Mouse (Mus musculus): ENCODE data around the gene Tprgl.

DNA sequence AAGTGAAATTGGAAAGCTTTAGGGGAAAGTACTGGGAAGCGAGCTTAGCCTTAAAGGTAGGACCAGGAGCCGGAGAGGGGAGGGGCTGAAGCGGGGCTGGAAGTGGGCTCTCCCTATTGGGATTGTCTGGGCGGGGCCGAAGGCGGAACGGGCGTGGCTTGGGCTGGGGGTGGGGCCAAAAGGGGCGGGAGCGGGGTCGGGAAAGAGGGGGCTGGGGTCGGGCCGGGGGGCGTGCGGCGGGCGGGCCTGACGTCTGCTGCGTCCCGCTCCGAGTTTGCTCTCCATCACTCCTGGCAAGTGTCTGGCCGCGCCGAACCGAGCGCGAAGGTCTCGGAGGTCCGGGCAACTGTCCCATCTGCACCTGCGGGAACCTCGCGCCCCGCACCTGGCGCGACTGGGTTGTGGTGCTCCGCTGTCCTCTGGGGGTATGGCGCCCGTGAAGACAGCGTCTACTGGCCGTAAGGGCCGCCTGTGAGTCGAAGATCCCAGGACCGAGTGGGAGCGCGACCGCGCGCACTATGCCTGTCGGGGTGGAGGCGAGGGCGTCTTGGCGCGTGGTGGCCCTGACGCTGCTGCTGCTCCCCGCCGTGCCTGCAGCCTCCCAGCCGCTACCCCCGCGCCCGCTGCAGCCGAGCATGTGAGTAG lies 10.2 kb upstream of the Tprgl start, which contains the start of gene Megf6:
- no peak for TF ChIP-seq TBP (IDR thresholded peaks at IDR 0.05; ENCODE audit: low read depth, low read length)
- no peak for TF ChIP-seq TAL1 (IDR thresholded peaks at IDR 0.05; ENCODE audit: low read length)
- TF ChIP-seq CTCF (IDR thresholded peaks at IDR 0.05 in 2 of 3, conservative IDR thresholded peaks at IDR 0.05 in 1 of 3; ENCODE audit: control insufficient read depth in 1 of 3, insufficient read depth in 1 of 3, low read depth in 2 of 3, low read length in 3 of 3, poor library complexity in 1 of 3, severe bottlenecking in 1 of 3), result no peak
- TF ChIP-seq EP300 (IDR thresholded peaks at IDR 0.05; ENCODE audit: low read depth in 1 of 2, low read length in 2 of 2), result no peak
- TF ChIP-seq POLR2A (IDR thresholded peaks at IDR 0.05; ENCODE audit: control insufficient read depth in 1 of 2, insufficient read depth in 1 of 2, low read depth in 1 of 2, low read length in 2 of 2, poor library complexity in 1 of 2), result no peak
- TF ChIP-seq TCF12 (IDR thresholded peaks at IDR 0.05; ENCODE audit: low read depth, low read length), result no peak
- no peak for TF ChIP-seq SMC3 (IDR thresholded peaks at IDR 0.05; ENCODE audit: low read depth, low read length)
- TF ChIP-seq ZC3H11A (IDR thresholded peaks at IDR 0.05; ENCODE audit: low read depth, low read length), result no peak
- TF ChIP-seq RAD21 (IDR thresholded peaks at IDR 0.05; ENCODE audit: low read depth, low read length), result no peak
- no peak for TF ChIP-seq POLR2AphosphoS5 (IDR thresholded peaks at IDR 0.05; ENCODE audit: borderline replicate concordance, low read depth, low read length)
- TF ChIP-seq ELF1 (IDR thresholded peaks at IDR 0.05; ENCODE audit: low read depth, low read length), result no peak
- no peak for TF ChIP-seq POLR2AphosphoS2 (IDR thresholded peaks at IDR 0.05; ENCODE audit: low read length)
- TF ChIP-seq MAX (IDR thresholded peaks at IDR 0.05; ENCODE audit: low read length), result no peak
